Mouse (Mus musculus): ENCODE measurements at regions not wholly inside any gene's neighbourhood (a gene's known extent, or its start where the extent isn't known, plus 50 kb on each side); places are given as distances from the start of the nearest gene placed in this dataset.

DNA sequence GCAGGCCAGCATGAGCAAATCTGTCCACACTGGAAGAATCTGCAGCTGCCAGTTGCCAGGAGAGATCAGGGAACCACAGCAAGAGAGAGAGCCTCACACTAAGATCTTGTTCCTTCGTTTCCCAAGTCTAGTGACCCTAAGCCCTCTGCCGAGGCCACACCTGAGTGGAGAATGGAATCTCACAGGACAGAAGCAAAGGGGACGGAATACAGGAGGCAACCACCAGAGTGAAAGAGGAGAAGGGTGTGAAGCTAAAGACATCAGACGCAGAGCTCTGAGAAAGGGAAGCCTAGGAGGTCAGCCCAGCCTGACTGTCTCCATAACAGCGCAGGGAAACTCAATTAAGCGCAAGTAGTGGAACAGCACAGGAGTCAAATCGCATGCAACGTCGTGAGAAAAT is 75.0 kb downstream of the Suds3 start:
- TF ChIP-seq FLI1 (IDR thresholded peaks at IDR 0.05; ENCODE audit: low read length) (no peak), GATA1 (IDR thresholded peaks at IDR 0.05; ENCODE audit: borderline replicate concordance, low read length) (no peak)
